Mouse (Mus musculus) A20 (cell line): ENCODE results near the gene Gm20388.

Experiments used
- DNase-seq: peaks from one replicate; pipeline ENCODE4 v3.0.0-alpha.2; 2011; ENCODE audit warnings: low read depth, low spot score

Gm20388 gene

DNA sequence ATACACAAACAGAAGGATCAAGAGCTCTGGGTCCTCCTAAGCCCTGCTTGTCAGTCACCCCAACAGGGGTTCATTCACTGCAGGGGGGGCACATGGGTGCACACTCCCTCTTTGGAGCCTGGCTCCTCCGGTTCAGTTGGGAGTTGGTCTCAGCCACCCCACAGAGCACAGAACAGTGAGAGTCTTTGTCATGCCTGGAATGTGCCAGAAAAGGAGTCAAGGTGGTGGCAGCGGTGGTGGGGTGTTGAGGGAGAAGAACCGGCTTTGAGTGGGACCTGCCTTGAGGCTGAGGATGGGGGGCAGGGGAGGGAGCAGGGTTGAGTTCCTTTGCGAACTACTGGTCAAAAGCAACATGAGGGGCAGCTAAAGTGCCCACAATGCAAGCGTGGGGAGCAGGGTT, 719.4 kb downstream of the Gm20388 start:
- no peak for DNase-seq

DNA sequence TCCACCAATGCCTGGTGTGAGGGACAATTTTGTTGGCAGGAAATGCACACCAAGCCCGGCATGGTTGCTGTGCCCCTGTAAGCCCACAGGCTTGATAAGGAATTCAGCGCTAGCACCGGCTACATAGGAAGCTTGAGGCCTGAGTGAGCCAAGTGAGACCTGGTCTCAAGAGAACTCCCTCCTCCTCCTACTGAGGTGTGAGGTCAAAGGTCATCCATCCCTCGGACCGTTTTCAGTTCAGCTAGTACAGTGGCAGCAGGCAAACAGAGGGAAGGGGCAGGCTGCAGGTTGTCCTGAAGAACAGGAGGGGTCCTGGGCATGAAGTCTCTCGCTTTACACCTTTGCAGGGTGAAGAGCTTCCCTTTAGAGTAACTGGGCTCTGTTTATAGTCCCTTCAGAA, 720.2 kb downstream of the Gm20388 start:
- DNase-seq = no peak

DNA sequence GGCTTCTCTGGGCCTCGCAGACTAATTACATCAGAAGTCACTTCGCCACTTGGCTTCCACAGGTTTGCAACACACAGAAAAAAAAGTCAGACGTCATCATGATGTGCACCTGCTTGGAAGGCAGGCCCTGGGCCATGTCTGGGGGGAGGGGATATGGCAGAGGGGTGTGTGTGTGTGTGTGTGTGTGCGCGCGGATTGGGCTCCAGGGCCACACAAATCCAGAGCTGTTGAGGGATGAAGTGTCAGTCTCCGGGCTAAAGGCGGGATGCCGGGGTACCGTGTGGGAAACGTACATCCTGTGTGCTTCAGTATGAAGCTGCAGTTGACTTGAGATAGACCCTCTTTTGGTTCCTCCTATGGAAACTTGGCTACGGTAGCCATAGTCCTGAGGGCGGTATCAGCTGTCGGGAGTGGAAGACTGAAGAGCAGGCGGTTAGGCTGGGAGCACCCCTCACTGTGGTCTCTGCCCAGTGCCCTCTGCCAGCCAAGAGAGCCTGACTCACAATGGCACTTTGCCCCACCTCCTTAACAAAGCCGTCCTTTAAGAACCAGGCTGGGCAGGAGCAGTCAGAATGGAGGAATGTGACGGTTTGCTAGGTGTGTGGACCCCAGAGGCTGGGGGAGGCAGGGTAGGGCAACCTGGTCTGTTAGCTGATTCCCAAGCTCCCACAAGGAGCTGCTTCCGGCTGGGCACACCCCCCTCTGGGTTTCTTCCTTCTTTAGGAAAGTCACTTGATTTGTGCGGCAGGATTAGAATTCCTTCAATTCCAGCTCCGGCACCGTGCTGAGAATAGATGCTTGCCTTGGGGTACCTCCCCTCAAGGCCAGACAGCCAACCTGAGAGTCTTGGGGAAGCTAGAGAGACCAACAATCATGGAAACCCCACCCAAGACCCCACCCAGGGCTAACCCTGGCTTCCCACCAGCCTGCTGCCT, 721.1 kb downstream of the Gm20388 start:
- no peak for DNase-seq

DNA sequence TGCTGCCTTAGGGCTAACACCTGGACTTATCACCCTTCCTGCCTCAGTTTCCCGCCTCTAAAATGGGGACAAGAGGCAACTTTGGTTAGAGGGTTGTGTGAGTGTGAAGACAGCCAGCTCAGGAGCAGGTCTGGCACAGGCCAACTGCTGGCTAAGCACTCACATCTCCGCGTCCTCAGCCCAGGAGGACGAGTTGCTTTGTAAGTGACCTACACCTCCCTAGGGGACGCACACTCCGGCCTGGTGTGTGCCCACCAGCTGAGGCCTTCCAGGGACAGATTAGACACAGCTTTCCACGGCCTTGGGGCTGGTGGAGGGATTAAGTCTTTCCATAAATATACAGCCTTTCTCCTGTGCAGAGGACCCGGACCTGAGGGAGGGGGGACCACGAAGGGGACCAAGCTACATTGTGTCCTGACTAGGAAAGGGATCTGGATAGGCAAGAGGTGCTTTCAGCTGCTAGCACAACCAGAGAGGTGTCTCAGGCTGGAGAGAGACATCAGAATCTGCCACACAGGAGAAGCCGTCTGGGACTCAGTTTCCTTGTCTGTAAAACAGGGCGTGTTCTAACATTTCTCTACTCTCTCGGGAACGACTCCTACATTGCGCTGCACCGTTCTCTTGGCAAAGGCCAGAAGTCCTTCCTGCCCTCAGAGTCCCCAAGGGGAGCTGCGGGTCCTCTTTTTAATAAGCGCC, 722.5 kb downstream of the Gm20388 start:
- no peak for DNase-seq

DNA sequence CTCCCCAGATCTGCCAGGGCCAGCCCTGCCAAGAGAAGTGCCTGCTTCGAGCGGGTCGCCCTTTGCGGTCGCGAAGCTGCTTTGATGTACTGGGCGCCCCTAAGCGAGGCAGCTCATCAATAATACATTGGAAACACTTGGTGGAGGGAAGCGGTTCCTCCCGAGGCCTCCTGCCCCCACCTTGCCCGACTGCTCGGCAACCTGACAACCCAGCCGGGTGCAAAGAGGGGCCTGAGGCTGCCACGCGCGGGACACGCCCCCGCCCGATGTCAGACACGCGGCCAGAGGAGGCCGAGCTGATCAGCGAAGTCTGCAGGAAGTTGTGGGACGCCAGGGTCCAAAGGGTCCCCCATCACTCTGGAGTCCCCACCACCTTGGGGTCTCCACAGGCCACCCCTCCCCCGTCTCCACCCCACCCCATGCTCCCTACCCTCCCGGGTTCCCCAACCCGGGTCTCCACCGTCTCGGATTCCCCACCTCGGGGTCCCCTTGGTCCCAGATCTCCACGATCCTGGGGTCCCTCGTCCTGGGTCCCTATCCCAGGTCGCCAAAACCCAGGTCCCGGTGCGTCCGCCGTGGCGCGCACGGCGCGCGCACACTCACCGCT, 723.1 kb downstream of the Gm20388 start:
- DNase-seq = no peak

DNA sequence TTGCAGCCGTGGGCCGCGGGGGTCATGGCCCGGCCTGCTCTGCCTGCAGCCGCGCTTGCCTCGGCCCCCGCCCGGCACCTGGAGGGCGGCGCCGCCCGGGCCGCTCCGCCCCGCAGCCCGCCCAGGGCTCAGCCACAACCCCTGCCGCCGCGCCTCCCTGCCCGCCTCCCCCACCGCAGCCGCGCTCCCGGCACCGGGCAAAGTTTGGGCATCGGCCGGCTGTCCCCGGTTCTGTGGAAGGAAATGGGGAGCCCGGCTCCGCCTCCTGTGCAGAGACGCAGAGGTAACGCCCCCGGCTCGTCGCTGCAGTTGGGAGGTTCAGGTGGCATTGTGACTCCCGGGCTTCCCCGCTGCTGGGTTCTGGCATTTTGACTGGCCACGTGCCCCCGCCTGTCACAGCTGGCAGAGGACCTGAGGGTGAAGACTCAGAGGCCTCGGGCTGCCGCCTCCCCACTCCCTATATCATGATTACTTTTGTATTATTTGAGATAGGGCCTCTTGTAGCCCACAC, 723.7 kb downstream of the Gm20388 start:
- peak; percentile 80 for DNase-seq

DNA sequence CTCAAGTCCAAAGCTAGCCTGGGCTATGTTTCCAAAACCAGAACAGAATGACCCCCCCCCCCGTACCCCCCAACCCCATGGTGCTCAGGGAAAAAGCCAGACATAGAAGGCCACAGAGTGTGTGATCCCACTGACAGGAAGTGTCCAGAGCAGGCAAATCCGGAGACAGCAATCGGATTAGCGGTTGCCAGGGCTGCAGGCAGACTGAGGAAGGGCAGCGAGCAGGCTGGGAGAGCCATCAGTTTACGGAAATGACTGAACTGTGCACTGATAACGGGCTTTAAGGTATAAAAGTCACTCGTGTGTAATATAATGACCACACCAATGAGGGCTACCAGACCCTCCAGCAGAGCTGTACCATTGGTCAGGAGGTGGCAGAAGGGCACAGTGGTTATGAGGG, 730.6 kb downstream of the Gm20388 start:
- no peak for DNase-seq

DNA sequence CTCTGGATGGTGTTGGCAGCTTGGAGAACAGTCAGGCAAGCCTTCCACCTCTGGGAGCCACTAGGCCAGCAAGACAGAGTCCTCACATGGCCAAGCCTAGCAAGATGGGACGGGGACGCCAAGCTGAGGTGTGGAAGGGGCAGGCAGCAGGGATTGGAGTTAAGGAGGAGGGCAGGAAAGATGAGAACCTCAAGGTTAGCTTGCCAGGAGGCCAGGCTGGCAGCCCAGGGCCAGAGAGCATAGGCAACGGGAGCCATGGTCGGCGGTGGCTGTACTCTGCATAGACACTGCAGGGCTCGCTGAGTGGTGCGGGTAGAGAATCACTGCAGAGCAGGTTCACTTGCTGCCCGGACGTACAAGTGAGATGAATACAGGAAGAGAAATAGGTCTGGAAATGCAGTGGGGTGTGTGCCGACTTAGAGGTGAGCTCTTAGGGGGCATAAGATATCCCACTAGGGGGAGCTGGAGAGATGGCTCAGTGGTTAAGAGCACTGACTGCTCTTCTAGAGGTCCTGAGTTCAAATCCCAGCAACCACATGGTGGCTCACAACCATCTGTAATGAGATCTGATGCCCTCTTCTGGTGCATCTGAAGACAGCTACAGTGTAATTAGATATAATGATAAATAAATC, 731.5 kb downstream of the Gm20388 start:
- peak; percentile 39 for DNase-seq

DNA sequence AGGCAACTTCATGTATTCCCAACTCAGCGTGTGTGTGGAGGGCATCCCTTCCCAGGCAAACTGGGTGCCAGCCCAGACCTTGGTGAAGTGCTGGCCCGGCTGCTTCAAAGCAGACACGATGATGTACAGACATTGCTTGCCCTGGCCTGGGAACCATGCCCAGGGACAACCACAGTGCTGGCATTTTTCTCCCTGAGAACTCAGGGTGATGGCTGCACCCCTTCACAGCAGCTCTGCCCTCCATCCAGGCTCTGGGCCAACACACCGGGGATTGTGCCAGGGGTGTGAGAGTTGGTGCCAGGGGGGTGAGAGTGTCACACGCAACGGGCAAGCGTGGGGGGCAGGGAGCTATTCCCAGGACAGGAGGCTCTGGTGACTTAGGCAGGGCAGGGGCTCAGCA, 734.0 kb downstream of the Gm20388 start:
- no peak for DNase-seq

DNA sequence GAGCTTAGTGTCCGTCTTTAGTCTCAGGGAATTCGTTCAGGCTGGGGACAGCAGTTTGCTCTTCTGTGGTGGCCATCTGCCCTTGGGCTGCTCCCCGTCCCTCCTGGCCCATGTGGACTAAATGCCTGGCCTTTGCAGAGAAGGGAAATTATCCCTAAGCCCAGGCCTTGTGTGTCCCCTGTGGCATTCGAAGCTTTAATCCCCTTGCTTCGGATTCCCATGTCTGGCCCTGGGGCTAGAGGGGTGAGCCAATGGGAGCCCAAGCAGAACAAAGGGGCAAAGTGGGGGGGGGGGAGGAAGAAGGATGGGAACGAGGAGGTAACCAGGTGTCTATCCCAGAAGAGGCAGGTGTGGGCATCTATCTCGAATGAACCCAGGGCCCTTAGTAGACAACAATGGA, 736.9 kb downstream of the Gm20388 start, which contains the start of gene 1190005I06Rik:
Gene 1190005I06Rik (minus strand): TSS at position 101 of the 400 bp plus-strand sequence.
- no peak for DNase-seq

DNA sequence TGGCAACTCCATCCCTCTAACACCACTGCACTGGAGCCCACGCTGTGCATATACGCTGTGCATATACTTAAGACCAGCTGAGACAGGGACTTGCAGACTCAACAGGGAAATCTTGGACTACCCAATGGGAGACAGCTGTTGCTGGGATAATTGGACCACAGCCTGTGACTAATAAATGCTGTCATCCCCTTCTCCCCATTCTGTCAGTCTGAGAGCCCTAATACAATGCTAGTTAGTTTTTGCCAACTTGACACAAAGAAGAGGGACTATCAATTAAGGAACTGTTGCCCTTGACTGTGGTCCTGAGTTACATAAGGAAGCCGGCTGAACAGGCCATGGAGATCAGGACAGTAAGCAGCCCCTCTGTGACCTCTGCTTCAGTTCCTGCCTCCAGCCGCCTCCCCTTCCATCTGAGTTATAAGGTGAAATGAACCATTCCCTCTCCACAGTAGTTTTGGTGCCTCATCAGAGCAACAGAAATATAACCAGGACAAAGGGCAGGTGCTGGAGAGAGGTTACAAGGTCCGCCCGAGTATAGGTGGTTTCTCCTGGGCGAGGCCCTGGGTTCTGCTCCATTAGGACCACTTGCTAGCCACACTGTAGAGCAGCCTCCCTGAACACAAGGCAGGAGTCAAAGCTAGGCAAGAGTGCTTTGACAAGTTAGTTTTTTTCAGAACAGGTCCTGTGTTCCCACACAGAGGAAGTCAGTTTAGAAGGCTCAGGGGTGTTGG, 745.8 kb downstream of the Gm20388 start:
- DNase-seq = no peak

DNA sequence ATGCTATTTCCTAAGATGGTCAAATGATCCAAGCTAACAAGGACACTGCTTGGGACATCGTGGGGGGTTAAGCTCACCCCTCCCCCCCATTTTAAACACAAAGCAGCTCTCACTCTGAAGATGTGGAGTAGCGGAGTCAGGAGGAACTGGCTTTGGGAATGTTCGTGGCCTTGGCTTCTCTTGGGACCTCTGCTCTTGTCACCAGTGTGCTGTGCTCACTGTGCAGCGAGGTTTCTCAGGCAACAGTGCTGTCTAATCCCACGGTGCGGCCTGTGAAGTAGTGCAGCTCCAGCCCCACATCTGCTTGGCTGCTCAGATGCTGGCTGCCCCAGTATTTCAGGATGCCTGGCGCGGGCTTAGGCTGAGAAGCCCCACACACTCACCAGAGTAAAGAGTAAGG, 746.8 kb downstream of the Gm20388 start:
- no peak for DNase-seq

DNA sequence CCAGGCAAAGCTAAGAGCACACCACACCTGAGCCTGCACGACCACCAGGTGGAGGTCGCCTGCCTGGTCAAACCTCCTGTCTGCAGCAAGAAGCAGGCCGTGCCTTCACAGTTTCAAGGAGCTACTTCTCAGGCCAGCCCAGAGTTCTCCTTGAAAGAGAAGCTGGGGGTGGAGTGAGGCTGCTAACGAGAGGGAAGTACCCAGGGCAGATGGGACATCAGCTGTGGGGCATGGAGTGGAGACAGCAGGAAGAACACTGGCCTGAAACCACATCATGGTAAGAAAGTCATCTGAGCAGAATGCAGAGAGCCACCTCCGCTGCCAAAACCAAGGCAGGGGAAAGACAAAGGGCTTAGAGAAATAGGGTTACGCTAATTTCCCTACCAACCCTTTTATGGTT, 753.9 kb downstream of the Gm20388 start:
- DNase-seq = no peak

DNA sequence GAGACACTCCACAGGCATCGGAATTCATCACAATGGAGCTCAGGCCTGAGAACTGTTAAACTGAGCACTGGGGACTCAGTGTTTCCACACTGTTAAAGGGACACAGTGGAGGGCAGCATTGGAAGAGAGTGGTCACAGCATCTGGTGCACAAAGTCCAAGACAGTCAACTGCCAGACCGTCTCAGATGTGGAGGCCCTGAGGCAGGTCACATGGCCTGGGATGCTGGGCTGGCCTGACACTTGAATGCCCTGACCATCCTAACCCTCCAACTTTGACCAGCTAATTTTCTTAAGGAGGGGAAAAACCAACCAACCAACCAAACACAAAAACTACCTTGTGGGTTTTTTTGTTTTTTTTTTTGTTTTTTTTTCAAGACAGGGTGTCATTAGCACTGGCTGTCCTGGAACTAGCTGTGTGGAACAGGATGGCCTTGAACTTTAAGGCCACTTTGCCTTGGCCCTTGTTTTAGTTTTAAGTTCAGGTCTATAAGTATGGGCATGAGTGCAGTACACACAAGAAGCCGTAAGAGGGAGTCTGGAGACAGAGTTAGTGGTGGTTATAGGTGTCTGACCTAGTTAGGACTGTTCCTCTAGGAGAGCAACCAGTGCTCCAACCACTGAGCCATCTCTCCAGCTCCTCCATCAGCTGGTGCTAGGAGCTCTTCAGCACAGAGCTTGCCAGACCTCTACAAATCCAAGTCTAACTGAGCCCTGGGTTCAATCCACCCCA, 755.2 kb downstream of the Gm20388 start:
- peak; percentile 78 for DNase-seq

DNA sequence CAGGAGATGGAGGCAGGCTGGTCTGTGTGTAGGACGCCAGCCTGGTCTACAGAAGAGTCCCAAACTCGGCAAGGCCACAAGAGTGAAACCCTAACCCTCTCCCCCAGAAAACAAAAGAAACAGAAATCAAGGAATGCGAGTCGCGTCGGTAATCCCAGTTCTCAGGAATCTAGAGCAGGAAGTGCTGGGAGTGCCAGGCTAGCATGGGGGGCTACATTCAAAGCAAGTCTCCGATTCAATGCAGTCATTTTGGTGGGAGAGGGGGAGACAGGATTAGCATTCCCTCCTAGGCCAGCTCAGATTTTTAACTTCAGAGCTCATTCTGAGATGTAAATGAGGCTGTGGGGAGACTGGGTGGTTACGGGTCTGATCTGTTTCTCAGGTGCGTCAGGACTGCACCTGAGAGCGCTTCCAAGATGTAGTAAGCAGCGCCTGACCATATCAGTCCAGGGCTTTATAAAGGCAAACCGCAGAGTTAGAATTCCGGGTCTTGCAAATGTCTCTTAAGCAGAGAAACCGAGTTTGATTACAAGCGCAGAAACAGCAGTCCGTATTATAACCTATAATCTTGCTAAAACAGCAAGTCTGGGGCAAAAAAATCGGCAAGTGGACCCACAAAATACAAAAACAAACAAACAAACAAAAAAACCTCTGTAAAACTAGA, 756.3 kb downstream of the Gm20388 start:
- peak; percentile 57 for DNase-seq

DNA sequence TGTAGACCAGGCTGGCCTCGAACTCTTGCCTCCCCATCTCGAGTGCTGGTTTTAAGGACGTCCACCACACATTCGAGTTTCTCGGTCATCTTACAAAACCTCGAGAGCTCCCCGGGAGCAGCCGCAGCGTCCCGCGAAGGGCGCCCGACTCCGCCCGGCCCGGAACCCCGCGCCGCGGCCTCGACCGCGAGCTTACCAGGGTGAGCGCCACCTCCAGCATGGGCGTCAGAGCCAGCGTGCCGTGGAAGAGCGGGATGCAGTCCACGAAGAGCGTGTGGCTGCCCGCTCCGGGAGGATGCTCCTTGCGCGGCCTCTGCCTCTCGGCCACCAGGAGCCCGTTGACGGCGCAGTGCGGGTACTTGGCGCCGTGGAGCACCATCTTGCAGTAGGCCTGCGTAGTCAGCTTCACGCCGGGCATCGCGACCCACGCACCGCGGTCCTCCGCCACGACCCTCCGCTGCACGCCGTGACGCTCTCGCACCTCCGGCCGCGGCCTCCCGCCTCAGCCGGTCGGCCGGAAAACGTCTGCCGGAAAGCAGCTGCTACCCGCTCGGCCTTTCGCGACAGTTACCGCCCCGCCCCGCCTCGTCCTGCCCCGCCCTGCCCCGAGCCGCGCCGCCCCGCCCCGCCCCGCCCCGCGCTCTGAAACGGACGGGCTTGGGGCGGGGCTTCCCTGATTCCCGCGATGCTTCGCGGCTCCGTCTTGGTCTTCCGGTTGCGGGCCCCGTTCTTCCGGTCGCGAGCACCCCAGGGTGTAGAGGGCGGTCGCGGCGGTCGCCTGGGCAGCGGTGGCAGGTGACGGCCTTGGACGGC, 757.1 kb downstream of the Gm20388 start, which contains the start of the genes Gm27021 and Cox4i1:
Gene Gm27021 (minus strand): TSS at position 519 of the 813 bp plus-strand sequence.
Gene Cox4i1 (plus strand): TSS at position 662 of the 813 bp plus-strand sequence.
- DNase-seq = peak; percentile 94

DNA sequence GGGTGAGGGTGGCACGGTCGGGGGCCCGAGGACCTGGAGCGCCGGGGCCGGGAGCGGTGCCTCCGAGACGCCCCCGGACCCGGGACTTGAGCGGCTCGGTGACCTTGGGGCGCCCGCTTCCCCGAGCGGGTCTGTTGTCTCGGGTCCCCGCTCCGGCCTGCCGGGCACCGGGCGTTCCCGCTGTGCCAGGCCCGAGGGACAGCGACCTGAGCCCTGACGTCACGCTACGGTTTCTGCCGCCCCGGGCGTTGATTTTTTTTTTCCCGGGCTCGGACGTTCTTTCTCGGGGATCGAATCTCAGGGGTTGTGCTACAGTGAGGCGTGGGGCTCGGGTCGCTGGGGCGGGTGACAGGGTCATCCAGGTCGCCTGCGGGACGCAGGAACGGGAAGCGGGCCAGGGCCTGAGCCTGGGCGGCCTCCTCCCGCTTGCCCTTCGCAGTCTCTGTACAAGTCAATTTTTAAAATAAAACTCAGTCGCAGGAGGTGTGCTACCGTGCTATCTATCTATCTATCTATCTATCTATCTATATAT, 757.8 kb downstream of the Gm20388 start, which contains the start of gene Emc8:
Gene Emc8 (minus strand): TSS at position 200 of the 532 bp plus-strand sequence.
- no peak for DNase-seq

DNA sequence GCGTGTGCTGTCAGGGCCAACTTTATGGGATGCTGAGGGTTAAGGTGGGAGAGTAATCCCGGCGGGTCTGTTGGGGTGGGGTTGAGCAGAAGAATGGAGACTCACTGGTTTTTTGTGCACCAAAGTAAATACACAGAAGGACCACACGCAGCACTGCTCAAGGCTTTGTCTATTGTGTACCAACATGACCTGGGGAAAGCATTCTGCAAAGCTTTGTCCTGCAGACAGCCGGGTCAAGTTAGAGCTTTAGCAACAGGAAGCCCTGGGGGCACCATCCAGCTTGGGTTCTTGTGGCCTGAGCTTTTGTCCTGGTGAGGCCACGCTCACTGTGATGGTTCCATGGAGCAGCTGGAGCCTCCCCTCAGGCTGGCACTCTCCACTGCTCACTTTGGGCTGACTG, 761.1 kb downstream of the Gm20388 start:
- DNase-seq = no peak
